Mouse (Mus musculus): ENCODE measurements at regions not wholly inside any gene's neighbourhood (a gene's known extent, or its start where the extent isn't known, plus 50 kb on each side); places are given as distances from the start of the nearest gene placed in this dataset.

DNA sequence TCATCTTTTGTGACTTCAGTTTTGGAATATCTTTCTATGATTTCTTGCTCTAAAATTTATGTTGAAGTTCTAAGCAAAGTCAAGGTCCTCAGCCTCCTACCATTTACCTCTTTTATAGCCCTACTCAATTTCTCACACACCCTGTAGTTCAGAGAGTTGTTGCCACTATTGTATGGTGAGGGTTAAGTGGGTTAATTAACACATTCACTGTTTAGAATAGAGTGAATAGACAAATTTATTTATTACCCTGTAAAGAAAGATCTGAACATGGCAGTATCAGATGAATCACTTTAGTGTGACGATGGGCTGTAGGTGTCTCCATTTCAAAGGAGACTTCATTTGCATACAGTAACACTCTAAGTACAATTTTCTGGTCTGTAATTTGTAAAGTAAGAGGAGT is 577.4 kb upstream of the Igfbp7 start:
- TF ChIP-seq CTCF (IDR thresholded peaks at IDR 0.05; ENCODE audit: low read depth), result no peak
- TF ChIP-seq EP300 (IDR thresholded peaks at IDR 0.05; ENCODE audit: low read depth), result no peak

All from liver, postnatal 0 days (tissue).